Mouse (Mus musculus) stomach, embryonic 15.5 days (tissue): ENCODE results near the gene Gpr146. TPM values are rescaled to one million over a fixed set of nuclear protein-coding genes. Genes with fewer than 3 reads are reported as not detected.
"Not testable (repeated sequence)": the region's sequence is repeated elsewhere in the genome, so short reads cannot be mapped to it uniquely, and the experiment has no call there.

Experiments
- ATAC-seq: fragments of 200-750 bp; cut with Nextera tagmentation; 2 replicates; pipeline ENCODE4 v1.8.0; 2017; ENCODE audit warnings: low read depth, moderate number of reproducible peaks, moderate TSS enrichment; ENCODE audit not compliant: insufficient read depth, low FRiP score
- H3K27ac ChIP-seq: fragments of 300-500 bp; sonication (generic); 2 replicates; pipeline ENCODE4 v1.5.1; 2015; ENCODE audit warnings: mild to moderate bottlenecking, inconsistent platforms
- H3K27me3 ChIP-seq: fragments of 300-500 bp; sonication (generic); replicated peaks from 2 replicates; pipeline ENCODE4 v1.6.1; 2015; ENCODE audit warnings: inconsistent platforms
- H3K36me3 ChIP-seq: fragments of 300-500 bp; sonication (generic); 2 replicates; pipeline ENCODE4 v1.6.1; 2015; ENCODE audit warnings: inconsistent platforms
- H3K4me1 ChIP-seq: fragments of 300-500 bp; sonication (generic); 2 replicates; pipeline ENCODE4 v1.6.1; 2015; ENCODE audit warnings: inconsistent platforms
- H3K4me2 ChIP-seq: fragments of 300-500 bp; sonication (generic); 2 replicates; pipeline ENCODE4 v1.6.1; 2015; ENCODE audit warnings: mild to moderate bottlenecking, inconsistent platforms
- H3K4me3 ChIP-seq: fragments of 300-500 bp; sonication (generic); replicated peaks from 2 replicates; pipeline ENCODE4 v1.5.1; 2015; ENCODE audit warnings: inconsistent platforms
- H3K9ac ChIP-seq: fragments of 300-500 bp; sonication (generic); 2 replicates; pipeline ENCODE4 v1.6.1; 2015; ENCODE audit warnings: inconsistent platforms
- H3K9me3 ChIP-seq: fragments of 300-500 bp; sonication (generic); 2 replicates; pipeline ENCODE4 v1.6.1; 2016; ENCODE audit warnings: inconsistent platforms
- WGBS: fragments of 180-500 bp; shearing (Covaris S2); methylation state at CpG from one replicate; pipeline ENCODE4 v1.1.7; 2015; 5-methylcytosine and 5-hydroxymethylcytosine counted together
- polyA plus RNA-seq: library from polyadenylated mRNA; unstranded; fragments of >200 nt; fragmentation: Nextera tagmentation; extraction: Ambion mirVana; gene quantifications from 2 replicates; pipeline ENCODE4 v1.2.1, GENCODE M21; 2015

Gene Gpr146
- polyA plus RNA-seq: 2.7 and 3.3 TPM in 2 replicates

- no peaks in the 10 kb centered on the region for H3K36me3 ChIP-seq
- H3K9ac ChIP-seq: no peak within 1 kb of the TSS
- no peaks in the 10 kb centered on the region for H3K27me3 ChIP-seq
- H3K4me3 ChIP-seq: no peak within 1 kb of the TSS
- 53% methylated on average over 18 of the region's 18 CpGs for WGBS
- H3K27ac ChIP-seq: peak within 1 kb of the TSS; percentile 79
- H3K9me3 ChIP-seq: no peaks in the 10 kb centered on the region
- H3K4me2 ChIP-seq: no peak within 1 kb of the TSS
- no peak for ATAC-seq
- H3K4me1 ChIP-seq: peaks cover 55% of the 10 kb centered on the region
Measured at GRCm38 (mm10) chr5:139377468-139378270, at the start of gene Gpr146. Gpr146 (plus strand) TSS chr5:139377697.

GRCm38 (mm10) chr5:139330766-139331165 is 46.7 kb upstream of the Gpr146 start:
- Histone ChIP-seq H3K9ac (no peak overlapping the region), H3K36me3 (0 out of 2 replicates have a peak, but pooled peaks cover 4% of the 10 kb centered on the region), H3K9me3 (no peaks in the 10 kb centered on the region), H3K4me2 (no peak overlapping the region), H3K27ac (no peak overlapping the region), H3K4me3 (no peak overlapping the region), H3K4me1 (peaks cover 3% of the 10 kb centered on the region), H3K27me3 (no peaks in the 10 kb centered on the region)
- 59% methylated on average over 7 of the region's 7 CpGs for WGBS
- no peak for ATAC-seq

GRCm38 (mm10) chr5:139331742-139332141 is 45.8 kb upstream of the Gpr146 start:
- H3K4me2 ChIP-seq: no peak overlapping the region
- H3K27ac ChIP-seq: peak overlapping the region; percentile 79
- no peaks in the 10 kb centered on the region for H3K27me3 ChIP-seq
- no peaks in the 10 kb centered on the region for H3K9me3 ChIP-seq
- peaks cover 3% of the 10 kb centered on the region; the same call in 1 of the 2 replicates for H3K4me1 ChIP-seq
- H3K4me3 ChIP-seq: no peak overlapping the region
- peak; percentile 5; the same call in 1 of the 2 replicates for ATAC-seq
- WGBS: 14% methylated on average over 8 of the region's 8 CpGs
- H3K9ac ChIP-seq: no peak overlapping the region
- 0 out of 2 replicates have a peak, but pooled peaks cover 4% of the 10 kb centered on the region for H3K36me3 ChIP-seq

- peaks cover 11% of the 10 kb centered on the region; the same call in 1 of the 2 replicates for H3K36me3 ChIP-seq
- WGBS: 77% methylated on average over 8 of the region's 8 CpGs
- H3K27me3 ChIP-seq: no peaks in the 10 kb centered on the region
- H3K4me2 ChIP-seq: no peak overlapping the region
- no peaks in the 10 kb centered on the region for H3K9me3 ChIP-seq
- ATAC-seq: peak; percentile 85
- H3K4me1 ChIP-seq: peaks cover 3% of the 10 kb centered on the region; the same call in 1 of the 2 replicates
- H3K9ac ChIP-seq: no peak overlapping the region
- H3K27ac ChIP-seq: peak overlapping the region; percentile 79
- H3K4me3 ChIP-seq: no peak overlapping the region
Measured at GRCm38 (mm10) chr5:139332590-139333272, 44.8 kb upstream of the Gpr146 start.

- no peak overlapping the region for H3K4me2 ChIP-seq
- H3K9ac ChIP-seq: no peak overlapping the region
- H3K4me3 ChIP-seq: no peak overlapping the region
- WGBS: 81% methylated on average over 16 of the region's 16 CpGs
- H3K9me3 ChIP-seq: no peaks in the 10 kb centered on the region
- peaks cover 18% of the 10 kb centered on the region for H3K36me3 ChIP-seq
- H3K4me1 ChIP-seq: peaks cover 3% of the 10 kb centered on the region; the same call in 1 of the 2 replicates
- H3K27ac ChIP-seq: peak overlapping the region; percentile 79
- no peak for ATAC-seq
- no peaks in the 10 kb centered on the region for H3K27me3 ChIP-seq
Measured at GRCm38 (mm10) chr5:139333301-139334013, 44.0 kb upstream of the Gpr146 start.

- not testable (repeated sequence) for H3K9ac ChIP-seq, H3K27me3 ChIP-seq, H3K4me1 ChIP-seq, H3K27ac ChIP-seq, H3K9me3 ChIP-seq, H3K4me3 ChIP-seq, ATAC-seq, H3K4me2 ChIP-seq
- 86% methylated on average over 10 of the region's 10 CpGs for WGBS
- peaks cover 22% of the 10 kb centered on the region for H3K36me3 ChIP-seq
Measured at GRCm38 (mm10) chr5:139334394-139334793, 43.1 kb upstream of the Gpr146 start.

- Histone ChIP-seq H3K9me3 (no peaks in the 10 kb centered on the region), H3K36me3 (peaks cover 29% of the 10 kb centered on the region), H3K27me3 (no peaks in the 10 kb centered on the region), H3K9ac (no peak overlapping the region), H3K4me1 (peaks cover 3% of the 10 kb centered on the region; the same call in 1 of the 2 replicates), H3K4me2 (no peak overlapping the region), H3K27ac (no peak overlapping the region), H3K4me3 (no peak overlapping the region)
- WGBS: 93% methylated on average over 4 of the region's 4 CpGs
- ATAC-seq: no peak
Measured at GRCm38 (mm10) chr5:139335634-139336033, 41.9 kb upstream of the Gpr146 start.

GRCm38 (mm10) chr5:139337826-139338370 is 39.6 kb upstream of the Gpr146 start:
- Histone ChIP-seq H3K27me3 (no peaks in the 10 kb centered on the region), H3K36me3 (peaks cover 42% of the 10 kb centered on the region), H3K4me1 (0 out of 2 replicates have a peak, but pooled peaks cover 3% of the 10 kb centered on the region), H3K9me3 (no peaks in the 10 kb centered on the region), H3K4me3 (no peak overlapping the region), H3K4me2 (no peak overlapping the region), H3K27ac (no peak overlapping the region), H3K9ac (no peak overlapping the region)
- 80% methylated on average over 13 of the region's 13 CpGs for WGBS
- no peak for ATAC-seq

- 0 out of 2 replicates have a peak, but pooled peaks have one; percentile 19 for ATAC-seq
- 77% methylated on average over 3 of the region's 3 CpGs for WGBS
- Histone ChIP-seq H3K9me3 (no peaks in the 10 kb centered on the region), H3K4me1 (0 out of 2 replicates have a peak, but pooled peaks cover 3% of the 10 kb centered on the region), H3K4me3 (no peak overlapping the region), H3K36me3 (peaks cover 42% of the 10 kb centered on the region), H3K27me3 (no peaks in the 10 kb centered on the region), H3K9ac (no peak overlapping the region), H3K4me2 (no peak overlapping the region), H3K27ac (no peak overlapping the region)
Measured at GRCm38 (mm10) chr5:139338403-139338802, 39.1 kb upstream of the Gpr146 start.

- no peak overlapping the region for H3K27ac ChIP-seq
- peaks cover 42% of the 10 kb centered on the region for H3K36me3 ChIP-seq
- WGBS: 76% methylated on average over 11 of the region's 11 CpGs
Measured at GRCm38 (mm10) chr5:139338891-139339290, 38.6 kb upstream of the Gpr146 start.

GRCm38 (mm10) chr5:139344021-139344686 is 33.3 kb upstream of the Gpr146 start:
- Histone ChIP-seq H3K27ac (peak overlapping the region; percentile 57; the same call in 1 of the 2 replicates), H3K4me3 (peak overlapping the region; percentile 59), H3K27me3 (no peaks in the 10 kb centered on the region), H3K9ac (peak overlapping the region; percentile 70), H3K4me2 (peak overlapping the region; percentile 79), H3K9me3 (no peaks in the 10 kb centered on the region), H3K4me1 (peaks cover 8% of the 10 kb centered on the region), H3K36me3 (peaks cover 22% of the 10 kb centered on the region)
- WGBS: 3% methylated on average over 12 of the region's 12 CpGs
- ATAC-seq: peak; percentile 71

More at GRCm38 (mm10) chr5:139338891-139339290, 38.6 kb upstream of the Gpr146 start:
- no peaks in the 10 kb centered on the region for H3K9me3 ChIP-seq
- no peak overlapping the region for H3K4me3 ChIP-seq
- ATAC-seq: no peak
- no peak overlapping the region for H3K9ac ChIP-seq
- no peak overlapping the region for H3K4me2 ChIP-seq
- H3K27me3 ChIP-seq: no peaks in the 10 kb centered on the region
- 0 out of 2 replicates have a peak, but pooled peaks cover 3% of the 10 kb centered on the region for H3K4me1 ChIP-seq
